In the genomic region with DNA sequence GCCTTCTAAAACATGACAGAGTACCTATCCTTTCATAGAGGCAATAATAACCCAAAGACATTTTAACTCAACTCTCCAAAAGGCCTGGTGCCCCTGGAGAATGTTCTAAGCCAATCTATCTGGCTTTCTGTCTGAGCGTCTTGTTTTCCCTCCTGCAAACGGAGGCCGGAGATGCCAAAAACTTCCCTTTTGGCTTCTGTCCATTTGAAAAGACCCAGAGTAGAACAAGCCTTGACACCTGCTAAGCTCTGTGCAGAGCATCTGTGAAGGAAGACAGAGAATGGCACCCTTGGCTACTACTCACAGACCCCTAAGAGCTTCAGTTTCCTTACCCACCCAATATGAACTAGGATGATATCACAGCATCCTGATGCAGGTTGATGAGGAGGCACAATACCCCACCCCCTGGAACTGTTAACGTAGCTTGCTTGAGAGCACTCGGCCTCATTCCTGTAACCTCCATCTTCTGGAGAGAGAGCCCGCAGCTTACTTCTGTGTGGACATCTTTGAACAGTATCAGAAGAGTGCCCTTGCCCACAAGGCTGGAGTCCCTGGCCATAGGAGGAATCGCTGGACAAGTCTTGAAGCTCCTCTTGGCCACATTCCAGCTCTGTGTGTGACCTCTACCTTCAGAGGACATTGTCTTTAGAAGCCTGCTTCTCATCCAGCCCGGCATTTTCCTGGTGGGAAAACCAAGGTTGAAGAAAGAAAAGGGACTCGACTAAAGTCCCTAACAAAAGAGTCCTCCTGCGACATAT, we compare ENCODE assay signal across 9 mouse cellular contexts.
DNase-seq lines count a peak whose midpoint lies in the region.
"Had no signal": no experiment of that assay in that cellular context is flagged by ENCODE, and none has a peak within 500 bp of the region (broad histone marks: within the 10 kb centered on the region; RNA-seq: fewer than 3 reads in every experiment).

No protein-coding gene starts in this region.

- peak; percentile 68 to 69 for DNase-seq in cerebellum, postnatal 10 days
- no peak for DNase-seq in cerebellum, adult 8-10 months
- peak; percentile 43 for DNase-seq in kidney, adult 9 months
- DNase-seq in kidney, adult 8-10 months = no peak
- DNase-seq in cerebellum, postnatal 25 days = peak; percentile 50 to 58
- DNase-seq in kidney, postnatal 10 days = peak; percentile 75
- no peak for DNase-seq in right cerebral cortex, adult 18-20 months
- no peak for DNase-seq in testis, postnatal 14 days (ENCODE audit: low spot score)
- DNase-seq: gastrocnemius, postnatal 14 days had no signal

Comparison
In these comparisons a context has a peak if more than half of its experiments do, and no peak if none do; other contexts are left out.
1. DNase-seq: peak in cerebellum, postnatal 10 days (2 of 2), kidney, adult 9 months (single experiment), cerebellum, postnatal 25 days (2 of 2) and kidney, postnatal 10 days (single experiment); none in cerebellum, adult 8-10 months (single experiment), kidney, adult 8-10 months (0 of 2), right cerebral cortex, adult 18-20 months (single experiment) and testis, postnatal 14 days (single experiment).